Mouse (Mus musculus) right cerebral cortex, adult 2 months (tissue): ENCODE results near the gene Tmem52.

ENCODE experiments used
- DNase-seq, 2 experiments: peaks; one replicate each; pipeline ENCODE4 v3.0.0; 2021 to 2022; ENCODE audit warnings: low spot score in 2 of 2

Tmem52 gene

DNA sequence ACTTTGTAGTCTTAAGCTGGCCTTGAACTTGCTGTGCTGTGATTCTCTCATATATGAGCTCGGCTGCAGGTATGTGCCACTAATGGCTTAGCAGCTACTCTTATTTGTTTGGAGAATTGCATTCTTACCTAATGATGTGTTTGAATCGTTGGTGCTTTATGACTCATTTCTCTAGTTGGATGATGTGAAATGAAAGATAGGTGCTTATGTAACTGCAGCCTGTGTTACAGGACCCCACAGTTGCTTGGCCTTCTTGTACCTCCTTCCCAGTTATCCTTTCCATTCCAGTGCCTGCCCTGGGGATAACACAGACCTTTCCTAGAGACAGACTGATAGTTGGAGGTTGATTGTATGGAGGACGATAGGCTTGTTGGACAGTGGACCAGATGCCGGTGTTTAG is 39.7 kb downstream of the Tmem52 start:
- no peak for DNase-seq

GRCm38 (mm10) chr4:155510981-155511380 is 42.1 kb downstream of the Tmem52 start:
- DNase-seq, result no peak

DNA sequence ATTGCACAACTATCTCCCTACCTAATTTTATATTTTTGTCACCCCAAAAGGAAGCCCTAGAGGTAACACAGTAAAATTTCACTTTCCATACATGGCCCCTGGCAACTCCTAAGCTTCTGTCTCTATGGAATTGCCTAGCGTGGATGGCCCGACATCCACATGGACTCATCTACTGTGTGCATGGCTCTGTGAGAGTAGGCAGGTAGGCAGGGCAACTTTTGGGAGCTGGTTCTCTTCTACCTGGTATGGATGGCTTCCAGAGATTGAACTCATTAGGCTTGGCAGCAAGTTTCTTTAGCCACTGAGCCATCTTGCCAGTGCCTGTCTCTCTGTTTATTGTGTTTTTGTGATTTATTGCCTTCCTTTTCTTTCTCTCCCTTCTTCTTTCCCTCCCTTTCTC is 45.9 kb downstream of the Tmem52 start:
- no peak for DNase-seq

DNA sequence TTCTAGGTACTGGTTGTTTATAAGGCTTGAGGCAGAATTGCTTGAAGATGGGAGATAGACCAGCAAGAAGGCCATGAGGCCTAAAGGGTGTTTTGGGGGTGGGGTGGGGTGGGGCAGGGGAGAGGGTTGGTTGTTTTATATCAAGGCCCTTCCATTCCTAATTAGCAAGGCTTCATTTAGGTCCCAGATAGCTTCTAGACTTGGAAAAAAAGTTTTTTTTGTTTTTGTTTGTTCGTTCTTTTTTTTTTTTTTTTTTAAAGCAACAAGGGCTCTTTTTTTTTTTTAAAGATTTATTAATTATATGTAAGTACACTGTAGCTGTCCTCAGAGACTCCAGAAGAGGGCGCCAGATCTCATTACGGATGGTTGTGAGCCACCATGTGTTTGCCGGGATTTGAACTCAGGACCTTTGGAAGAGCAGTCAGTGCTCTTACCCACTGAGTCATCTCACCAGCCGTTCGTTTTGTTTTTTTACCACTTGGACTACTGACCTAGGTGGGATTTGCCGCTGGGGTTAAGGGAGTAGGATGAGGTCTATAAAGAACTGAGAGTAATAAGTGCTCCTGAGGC is 49.1 kb downstream of the Tmem52 start:
- DNase-seq, result no peak
